Mouse (Mus musculus) intestine, postnatal 0 days (tissue): ENCODE results near the gene Susd2. TPM values are rescaled to one million over a fixed set of nuclear protein-coding genes. Genes with fewer than 3 reads are reported as not detected.
A peak's percentile ranks its signal among the peaks of the same experiment; 100 is the strongest.

Experiments
- ATAC-seq: fragments of 200-750 bp; cut with Nextera tagmentation; 2 replicates; pipeline ENCODE4 v1.8.0; 2017; ENCODE audit warnings: mild to moderate bottlenecking, moderate TSS enrichment, moderate library complexity
- H3K27ac ChIP-seq: fragments of 300-500 bp; sonication (generic); 2 replicates; pipeline ENCODE4 v1.5.1; 2014; ENCODE audit warnings: mild to moderate bottlenecking, low read depth, low read length, moderate library complexity
- H3K27me3 ChIP-seq: fragments of 300-500 bp; sonication (generic); replicated peaks from 2 replicates; pipeline ENCODE4 v1.6.1; 2014; ENCODE audit warnings: low read length, mixed read lengths; ENCODE audit not compliant: control insufficient read depth, insufficient read depth
- H3K36me3 ChIP-seq: fragments of 300-500 bp; sonication (generic); 2 replicates; pipeline ENCODE4 v1.6.1; 2014; ENCODE audit warnings: mild to moderate bottlenecking, moderate library complexity; ENCODE audit not compliant: control insufficient read depth, insufficient read depth
- H3K4me1 ChIP-seq: fragments of 300-500 bp; sonication (generic); replicated peaks from 2 replicates; pipeline ENCODE4 v1.6.1; 2014; ENCODE audit warnings: antibody characterized with exemption, low read length, mixed read lengths; ENCODE audit not compliant: control insufficient read depth, insufficient read depth
- H3K4me2 ChIP-seq: fragments of 300-500 bp; sonication (generic); replicated peaks from 2 replicates; pipeline ENCODE4 v1.6.1; 2014; ENCODE audit warnings: low read depth, mild to moderate bottlenecking, moderate library complexity
- H3K4me3 ChIP-seq: fragments of 300-500 bp; sonication (generic); 2 replicates; pipeline ENCODE4 v1.5.1; 2014; ENCODE audit warnings: low read depth, low read length
- H3K9ac ChIP-seq: fragments of 300-500 bp; sonication (generic); 2 replicates; pipeline ENCODE4 v1.6.1; 2014; ENCODE audit warnings: mild to moderate bottlenecking, low read depth, low read length
- H3K9me3 ChIP-seq: fragments of 300-500 bp; sonication (generic); 2 replicates; pipeline ENCODE4 v1.6.1; 2016; ENCODE audit warnings: mixed run types; ENCODE audit not compliant: control insufficient read depth
- CTCF ChIP-seq: sonication (generic); IDR thresholded peaks from 2 replicates; pipeline ENCODE4 v1.5.1; 2016; ENCODE audit warnings: low read depth, mild to moderate bottlenecking, control low read depth, antibody characterized with exemption, moderate library complexity
- WGBS: fragments of 180-500 bp; shearing (Covaris S2); extraction: QIAGEN DNeasy Blood & Tissue Kit; methylation state at CpG from one replicate; pipeline ENCODE4 v1.1.7; 2014; 5-methylcytosine and 5-hydroxymethylcytosine counted together
- polyA plus RNA-seq: library from polyadenylated mRNA; unstranded; fragments of >200 nt; fragmentation: Nextera tagmentation; extraction: Ambion mirVana; gene quantifications from 2 replicates; pipeline ENCODE4 v1.2.1, GENCODE M21; 2015

Susd2 gene
- polyA plus RNA-seq, 1 experiment from 2014 or later = 37.2 TPM

DNA sequence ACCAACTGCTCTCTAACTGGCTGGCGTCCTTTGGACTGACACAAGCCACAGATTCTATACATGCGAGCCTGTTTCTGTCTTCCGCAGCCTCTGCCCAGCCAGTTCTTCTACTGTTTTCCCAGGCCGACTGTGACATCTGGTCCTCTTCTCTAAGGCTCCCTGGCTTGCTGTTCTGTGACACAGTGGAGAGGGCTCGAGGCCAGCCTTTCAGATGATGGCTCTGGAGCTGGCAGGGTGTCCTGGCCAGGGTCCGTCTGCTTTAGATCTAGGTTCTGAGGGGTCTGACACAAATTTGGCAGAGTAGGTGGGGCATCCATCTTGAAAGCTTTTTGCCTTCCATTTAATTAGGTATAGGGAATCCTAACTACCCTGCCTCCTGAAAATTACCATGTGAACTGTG, 17.6 kb upstream of the Susd2 start:
- WGBS = 72% methylated on average over 6 of the region's 6 CpGs
- ATAC-seq = no peak
- peaks cover 79% of the 10 kb centered on the region for H3K36me3 ChIP-seq
- H3K4me2 ChIP-seq = no peak overlapping the region
- TF ChIP-seq CTCF = no peak
- no peak overlapping the region for H3K27ac ChIP-seq
- H3K9me3 ChIP-seq = no peaks in the 10 kb centered on the region
- no peak overlapping the region for H3K9ac ChIP-seq
- H3K4me3 ChIP-seq = no peak overlapping the region
- H3K27me3 ChIP-seq = no peaks in the 10 kb centered on the region
- no peaks in the 10 kb centered on the region for H3K4me1 ChIP-seq

DNA sequence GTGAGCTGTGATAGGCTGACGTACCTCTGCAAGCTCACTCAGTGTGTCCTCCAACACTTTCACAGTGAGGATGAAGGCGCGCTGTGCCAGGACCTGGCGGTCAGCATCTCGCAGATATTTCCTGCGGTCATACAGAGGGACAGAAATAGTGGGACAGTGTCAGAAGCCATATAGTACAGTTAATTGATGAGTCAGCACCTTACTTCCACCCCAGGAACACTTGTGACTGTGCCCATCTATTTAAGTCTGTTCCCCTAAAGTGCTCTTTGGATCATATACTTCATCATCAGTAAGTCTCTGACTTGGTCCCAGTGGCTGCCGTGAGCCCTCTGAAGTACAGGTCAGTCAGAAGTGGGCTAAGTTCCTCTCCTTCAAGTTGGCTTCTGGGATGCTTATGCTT, 14.0 kb upstream of the Susd2 start:
- 97% methylated on average over 7 of the region's 7 CpGs for WGBS
- H3K36me3 ChIP-seq = peaks cover 84% of the 10 kb centered on the region
- no peak for TF ChIP-seq CTCF

DNA sequence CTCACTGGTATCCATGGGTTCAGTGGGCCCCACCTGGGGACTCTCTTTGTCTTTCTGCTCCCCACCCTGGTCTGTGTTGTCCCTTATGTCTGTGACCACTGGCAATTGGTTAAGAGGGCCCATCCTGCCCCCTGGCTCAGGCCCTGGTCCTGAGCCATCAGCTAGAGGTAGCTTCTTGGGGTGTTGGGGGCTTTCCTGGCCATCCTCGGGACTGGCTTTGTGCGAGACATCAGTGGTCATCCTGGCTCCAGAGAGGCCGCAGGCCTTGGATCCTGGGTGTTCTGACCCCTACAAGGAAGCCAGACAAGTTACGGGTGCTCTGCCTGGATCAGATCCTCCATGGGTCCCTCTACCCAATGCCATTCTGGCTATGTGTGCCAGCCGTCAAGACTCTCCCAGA, 13.4 kb upstream of the Susd2 start:
- Histone ChIP-seq H3K4me1 (no peaks in the 10 kb centered on the region), H3K9me3 (no peaks in the 10 kb centered on the region), H3K27me3 (no peaks in the 10 kb centered on the region), H3K4me2 (no peak overlapping the region), H3K36me3 (peaks cover 85% of the 10 kb centered on the region), H3K9ac (no peak overlapping the region), H3K27ac (no peak overlapping the region), H3K4me3 (no peak overlapping the region)
- no peak for ATAC-seq
- TF ChIP-seq CTCF = no peak
- WGBS = 95% methylated on average over 5 of the region's 5 CpGs

More for the DNA sequence above, 14.0 kb upstream of the Susd2 start:
- Histone ChIP-seq H3K27me3 (no peaks in the 10 kb centered on the region), H3K27ac (no peak overlapping the region), H3K4me3 (no peak overlapping the region), H3K4me2 (no peak overlapping the region), H3K9ac (no peak overlapping the region), H3K9me3 (no peaks in the 10 kb centered on the region), H3K4me1 (no peaks in the 10 kb centered on the region)
- ATAC-seq = no peak

DNA sequence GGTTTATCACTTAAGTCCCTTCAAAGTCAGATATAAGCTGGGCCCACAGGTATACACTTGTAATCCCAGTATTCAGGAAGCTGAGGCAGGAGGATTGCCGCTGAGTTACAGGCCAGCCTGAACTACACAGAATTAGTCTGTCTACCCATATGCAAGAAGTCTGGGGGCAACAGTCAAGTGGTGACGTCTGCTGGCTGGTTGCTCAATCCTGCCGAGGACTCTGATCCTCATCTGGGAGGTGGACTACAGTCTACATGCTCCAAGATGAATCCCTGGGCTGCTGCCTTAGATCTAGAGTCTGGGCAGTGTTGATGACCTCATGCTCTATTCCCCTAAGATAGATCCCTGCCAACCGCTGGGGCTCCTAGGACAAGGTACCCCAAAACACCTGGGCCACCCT, 10.2 kb upstream of the Susd2 start:
- H3K9ac ChIP-seq = no peak overlapping the region
- no peaks in the 10 kb centered on the region for H3K27me3 ChIP-seq
- H3K36me3 ChIP-seq = peaks cover 91% of the 10 kb centered on the region
- 67% methylated on average over 4 of the region's 4 CpGs for WGBS
- peak overlapping the region; percentile 69 for H3K27ac ChIP-seq
- no peak for TF ChIP-seq CTCF
- no peak overlapping the region for H3K4me2 ChIP-seq
- peak; percentile 74 for ATAC-seq
- H3K9me3 ChIP-seq = no peaks in the 10 kb centered on the region
- no peak overlapping the region for H3K4me3 ChIP-seq
- H3K4me1 ChIP-seq = no peaks in the 10 kb centered on the region

DNA sequence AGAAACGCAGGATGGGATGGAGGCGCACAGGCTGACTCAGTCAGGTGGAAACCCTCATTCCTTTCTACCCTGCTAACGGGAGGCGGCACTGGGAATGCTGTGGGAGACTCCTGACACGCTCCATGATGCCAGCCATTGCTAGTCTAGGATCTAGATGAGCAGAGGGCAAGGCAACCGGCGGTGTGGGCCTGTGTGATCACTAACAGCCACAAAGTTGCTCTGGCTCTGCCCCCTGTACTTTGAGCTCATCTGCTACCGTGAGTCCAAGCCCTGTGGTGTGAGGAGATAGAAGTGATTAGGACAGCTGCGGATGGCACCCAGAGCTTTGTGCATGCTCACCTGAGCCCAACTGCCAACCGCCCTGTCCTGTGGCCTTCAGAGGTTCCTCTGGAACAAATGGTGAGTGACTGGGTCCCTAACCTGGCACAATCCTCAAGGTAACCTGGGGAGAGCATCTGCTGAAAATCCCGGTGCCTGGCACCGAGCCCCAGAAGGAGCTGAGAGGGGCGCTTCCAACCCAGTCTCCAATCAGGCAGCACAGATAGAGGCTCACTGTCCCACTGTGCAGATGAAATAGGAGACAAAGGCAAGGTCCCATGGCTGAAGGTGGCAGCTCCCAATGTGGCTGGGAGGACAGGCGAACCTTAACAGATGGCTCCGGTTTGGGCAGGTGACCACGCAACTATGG, 7.7 kb upstream of the Susd2 start:
- Histone ChIP-seq H3K27ac (peak overlapping the region; percentile 60; the same call in 1 of the 2 replicates), H3K9me3 (no peaks in the 10 kb centered on the region), H3K9ac (no peak overlapping the region), H3K4me3 (no peak overlapping the region), H3K4me2 (no peak overlapping the region), H3K36me3 (peaks cover 69% of the 10 kb centered on the region), H3K27me3 (no peaks in the 10 kb centered on the region), H3K4me1 (no peaks in the 10 kb centered on the region)
- peak; percentile 37 for ATAC-seq
- no peak for TF ChIP-seq CTCF
- 85% methylated on average over 16 of the region's 16 CpGs for WGBS

DNA sequence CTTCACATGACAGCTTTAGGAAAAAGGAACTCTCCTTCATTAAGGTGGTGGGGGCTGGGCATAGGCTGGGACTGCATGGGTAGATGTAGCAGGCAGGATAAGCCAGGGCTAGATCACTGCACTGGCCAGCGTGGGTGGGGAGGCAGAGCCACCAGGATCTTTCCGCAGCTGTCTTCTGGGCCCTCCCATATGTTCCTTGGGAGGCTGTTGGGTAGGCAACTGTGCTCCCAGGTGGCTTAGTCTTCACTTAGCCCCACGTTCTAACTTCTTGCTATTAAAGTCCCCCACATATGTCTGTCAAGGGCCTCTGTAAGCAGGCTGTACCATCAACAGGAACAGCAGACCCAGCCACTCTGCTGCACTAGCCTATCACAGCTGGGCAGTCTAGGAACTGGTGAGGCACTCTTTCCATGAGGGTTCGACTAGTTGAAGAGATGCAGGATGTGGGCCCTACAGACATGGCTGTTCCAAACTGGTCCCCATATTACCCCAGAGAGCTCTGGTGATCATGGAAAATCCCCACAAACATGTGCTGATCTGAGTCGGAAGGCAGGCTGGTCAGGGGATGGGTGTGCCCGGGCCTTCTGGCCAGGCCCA, 6.6 kb upstream of the Susd2 start:
- ATAC-seq = no peak
- no peaks in the 10 kb centered on the region for H3K9me3 ChIP-seq
- H3K4me3 ChIP-seq = no peak overlapping the region
- H3K27me3 ChIP-seq = no peaks in the 10 kb centered on the region
- TF ChIP-seq CTCF = no peak
- H3K27ac ChIP-seq = no peak overlapping the region
- H3K9ac ChIP-seq = no peak overlapping the region
- 90% methylated on average over 6 of the region's 6 CpGs for WGBS
- peaks cover 70% of the 10 kb centered on the region for H3K36me3 ChIP-seq
- H3K4me1 ChIP-seq = no peaks in the 10 kb centered on the region
- no peak overlapping the region for H3K4me2 ChIP-seq
